Mouse (Mus musculus) embryonic fibroblast, embryonic 13.5 days (primary cell): ENCODE data around the gene Kmt5a.
"Not testable (repeated sequence)": the region's sequence is repeated elsewhere in the genome, so short reads cannot be mapped to it uniquely, and the experiment has no call there.

ENCODE experiments used
- CTCF ChIP-seq: IDR thresholded peaks from 2 replicates; pipeline ENCODE4 v1.5.1; 2011; ENCODE audit warnings: mild to moderate bottlenecking, control low read depth, low read length, moderate library complexity, borderline replicate concordance; ENCODE audit not compliant: insufficient read depth
- POLR2A ChIP-seq: IDR thresholded peaks from 2 replicates; pipeline ENCODE4 v1.6.1; 2011; ENCODE audit warnings: low read depth, mild to moderate bottlenecking, control low read depth, low read length, moderate library complexity

- not testable (repeated sequence) for TF ChIP-seq CTCF, POLR2A
These were observed 21.2 kb downstream of the Kmt5a start for GRCm38 (mm10) chr5:124460922-124461321.
